Mouse (Mus musculus) midbrain, embryonic 12.5 days (tissue): ENCODE measurements around the gene Ets1. TPM values are rescaled to one million over a fixed set of nuclear protein-coding genes. Genes with fewer than 3 reads are reported as not detected.

ENCODE experiments used
- ATAC-seq: fragments of 200-750 bp; cut with Nextera tagmentation; 2 replicates; pipeline ENCODE4 v1.8.0; 2017; ENCODE audit warnings: low read depth, moderate TSS enrichment, moderate library complexity; ENCODE audit not compliant: low FRiP score
- H3K27ac ChIP-seq: fragments of 300-500 bp; sonication (generic); replicated peaks from 2 replicates; pipeline ENCODE4 v1.5.1; 2016; ENCODE audit warnings: mild to moderate bottlenecking
- H3K27me3 ChIP-seq: fragments of 300-500 bp; sonication (generic); 2 replicates; pipeline ENCODE4 v1.6.1; 2016; ENCODE audit warnings: mild to moderate bottlenecking
- H3K36me3 ChIP-seq: fragments of 300-500 bp; sonication (generic); 2 replicates; pipeline ENCODE4 v1.6.1; 2016
- H3K4me1 ChIP-seq: fragments of 300-500 bp; sonication (generic); 2 replicates; pipeline ENCODE4 v1.6.1; 2016
- H3K4me2 ChIP-seq: fragments of 300-500 bp; sonication (generic); replicated peaks from 2 replicates; pipeline ENCODE4 v1.6.1; 2016; ENCODE audit warnings: mild to moderate bottlenecking, moderate library complexity
- H3K4me3 ChIP-seq: fragments of 300-500 bp; sonication (generic); 2 replicates; pipeline ENCODE4 v1.5.1; 2016; ENCODE audit warnings: mild to moderate bottlenecking
- H3K9ac ChIP-seq: fragments of 300-500 bp; sonication (generic); replicated peaks from 2 replicates; pipeline ENCODE4 v1.6.1; 2016; ENCODE audit warnings: mild to moderate bottlenecking, moderate library complexity
- H3K9me3 ChIP-seq: fragments of 300-500 bp; sonication (generic); 2 replicates; pipeline ENCODE4 v1.6.1; 2016; ENCODE audit warnings: mild to moderate bottlenecking
- WGBS: fragments of 180-500 bp; shearing (Covaris S2); methylation state at CpG from one replicate; pipeline ENCODE4 v1.1.7; 2016; 5-methylcytosine and 5-hydroxymethylcytosine counted together
- polyA plus RNA-seq: library from polyadenylated mRNA; unstranded; fragments of >200 nt; fragmentation: Nextera tagmentation; extraction: Ambion mirVana; gene quantifications from 2 replicates; pipeline ENCODE4 v1.2.1, GENCODE M21; 2016

The Ets1 gene
- 26.2 and 26.3 TPM in 2 replicates for polyA plus RNA-seq

- Histone ChIP-seq H3K4me3 (no peak within 1 kb of the TSS), H3K4me1 (no peaks in the 10 kb centered on the region; the same call in 1 of the 2 replicates)
- no peak for ATAC-seq
These were observed at the start of gene Ets1 for GRCm38 (mm10) chr9:32635627-32636385. Gene Ets1 (plus strand): TSS chr9:32636221.

GRCm38 (mm10) chr9:32589900-32590299 lies 46.1 kb upstream of the Ets1 start:
- Histone ChIP-seq H3K4me1 (peaks cover 7% of the 10 kb centered on the region), H3K27ac (no peak overlapping the region), H3K4me3 (no peak overlapping the region), H3K4me2 (no peak overlapping the region), H3K36me3 (no peaks in the 10 kb centered on the region), H3K27me3 (peaks cover 49% of the 10 kb centered on the region), H3K9me3 (no peaks in the 10 kb centered on the region), H3K9ac (no peak overlapping the region)
- WGBS = 12% methylated on average over 8 of the region's 8 CpGs
- peak; percentile 60; the same call in 1 of the 2 replicates for ATAC-seq

More at GRCm38 (mm10) chr9:32635627-32636385, at the start of gene Ets1:
- Histone ChIP-seq H3K9me3 (no peaks in the 10 kb centered on the region), H3K27ac (no peak within 1 kb of the TSS), H3K27me3 (peaks cover 36% of the 10 kb centered on the region), H3K9ac (no peak within 1 kb of the TSS), H3K36me3 (no peaks in the 10 kb centered on the region), H3K4me2 (peak within 1 kb of the TSS; percentile 30)
- 1% methylated on average over 10 of the region's 10 CpGs for WGBS

- Histone ChIP-seq H3K9me3 (no peaks in the 10 kb centered on the region), H3K9ac (no peak overlapping the region), H3K27ac (no peak overlapping the region), H3K4me1 (peaks cover 7% of the 10 kb centered on the region), H3K4me2 (no peak overlapping the region), H3K27me3 (peaks cover 51% of the 10 kb centered on the region), H3K4me3 (no peak overlapping the region), H3K36me3 (no peaks in the 10 kb centered on the region)
- no peak for ATAC-seq
- WGBS = 42% methylated on average over 5 of the region's 5 CpGs
These were observed 45.5 kb upstream of the Ets1 start for GRCm38 (mm10) chr9:32590571-32590970.

GRCm38 (mm10) chr9:32591732-32592582 lies 44.1 kb upstream of the Ets1 start:
- WGBS = 9% methylated on average over 14 of the region's 14 CpGs
- no peak overlapping the region for H3K9ac ChIP-seq
- H3K4me1 ChIP-seq = peaks cover 7% of the 10 kb centered on the region
- H3K36me3 ChIP-seq = no peaks in the 10 kb centered on the region
- H3K27ac ChIP-seq = no peak overlapping the region
- peak; percentile 59 for ATAC-seq
- no peaks in the 10 kb centered on the region for H3K9me3 ChIP-seq
- no peak overlapping the region for H3K4me3 ChIP-seq
- H3K4me2 ChIP-seq = no peak overlapping the region
- H3K27me3 ChIP-seq = peaks cover 59% of the 10 kb centered on the region

GRCm38 (mm10) chr9:32592583-32592890 lies 43.5 kb upstream of the Ets1 start:
- Histone ChIP-seq H3K4me2 (no peak overlapping the region), H3K4me3 (no peak overlapping the region), H3K27ac (no peak overlapping the region), H3K4me1 (peaks cover 7% of the 10 kb centered on the region), H3K36me3 (no peaks in the 10 kb centered on the region), H3K9ac (no peak overlapping the region), H3K9me3 (no peaks in the 10 kb centered on the region), H3K27me3 (peaks cover 58% of the 10 kb centered on the region)
- ATAC-seq = no peak
- 7% methylated on average over 2 of the region's 2 CpGs for WGBS

- no peak for ATAC-seq
- H3K4me3 ChIP-seq = no peak overlapping the region
- H3K27ac ChIP-seq = no peak overlapping the region
- peaks cover 46% of the 10 kb centered on the region for H3K27me3 ChIP-seq
- 21% methylated on average over 1 of the region's 1 CpGs for WGBS
- H3K9ac ChIP-seq = no peak overlapping the region
- no peaks in the 10 kb centered on the region for H3K36me3 ChIP-seq
- no peaks in the 10 kb centered on the region for H3K9me3 ChIP-seq
- H3K4me2 ChIP-seq = no peak overlapping the region
- H3K4me1 ChIP-seq = peaks cover 7% of the 10 kb centered on the region
These were observed 42.2 kb upstream of the Ets1 start for GRCm38 (mm10) chr9:32593816-32594215.

GRCm38 (mm10) chr9:32594346-32594745 lies 41.7 kb upstream of the Ets1 start:
- H3K27me3 ChIP-seq = peaks cover 45% of the 10 kb centered on the region
- no peak for ATAC-seq
- H3K4me2 ChIP-seq = no peak overlapping the region
- no peaks in the 10 kb centered on the region for H3K9me3 ChIP-seq
- H3K36me3 ChIP-seq = no peaks in the 10 kb centered on the region
- H3K4me1 ChIP-seq = peaks cover 7% of the 10 kb centered on the region
- 60% methylated on average over 4 of the region's 4 CpGs for WGBS
- no peak overlapping the region for H3K9ac ChIP-seq
- H3K27ac ChIP-seq = no peak overlapping the region
- H3K4me3 ChIP-seq = no peak overlapping the region

- Histone ChIP-seq H3K4me3 (no peak overlapping the region), H3K9me3 (no peaks in the 10 kb centered on the region), H3K36me3 (no peaks in the 10 kb centered on the region), H3K4me2 (no peak overlapping the region), H3K4me1 (peaks cover 7% of the 10 kb centered on the region), H3K9ac (no peak overlapping the region), H3K27ac (no peak overlapping the region), H3K27me3 (peaks cover 42% of the 10 kb centered on the region)
- no peak for ATAC-seq
- 55% methylated on average over 7 of the region's 7 CpGs for WGBS
These were observed 40.8 kb upstream of the Ets1 start for GRCm38 (mm10) chr9:32595076-32595820.

- Histone ChIP-seq H3K4me2 (no peak overlapping the region), H3K27me3 (peaks cover 37% of the 10 kb centered on the region), H3K36me3 (no peaks in the 10 kb centered on the region), H3K9me3 (no peaks in the 10 kb centered on the region), H3K4me3 (no peak overlapping the region), H3K4me1 (peaks cover 7% of the 10 kb centered on the region), H3K9ac (no peak overlapping the region), H3K27ac (no peak overlapping the region)
- ATAC-seq = no peak
- WGBS = 86% methylated on average over 8 of the region's 8 CpGs
These were observed 39.7 kb upstream of the Ets1 start for GRCm38 (mm10) chr9:32596366-32596765.

- H3K4me3 ChIP-seq = no peak overlapping the region
- no peak overlapping the region for H3K9ac ChIP-seq
- H3K4me2 ChIP-seq = no peak overlapping the region
- no peaks in the 10 kb centered on the region for H3K9me3 ChIP-seq
- H3K27me3 ChIP-seq = peaks cover 36% of the 10 kb centered on the region
- 89% methylated on average over 5 of the region's 5 CpGs for WGBS
- H3K27ac ChIP-seq = no peak overlapping the region
- H3K4me1 ChIP-seq = no peaks in the 10 kb centered on the region
- no peak for ATAC-seq
- H3K36me3 ChIP-seq = no peaks in the 10 kb centered on the region
These were observed 34.1 kb upstream of the Ets1 start for GRCm38 (mm10) chr9:32601953-32602352.

- ATAC-seq = no peak
- WGBS = 88% methylated on average over 7 of the region's 7 CpGs
- Histone ChIP-seq H3K27ac (no peak overlapping the region), H3K4me3 (no peak overlapping the region), H3K9ac (no peak overlapping the region), H3K4me2 (no peak overlapping the region), H3K4me1 (0 out of 2 replicates have a peak, but pooled peaks cover 2% of the 10 kb centered on the region), H3K9me3 (no peaks in the 10 kb centered on the region), H3K36me3 (no peaks in the 10 kb centered on the region), H3K27me3 (peaks cover 46% of the 10 kb centered on the region)
These were observed 32.9 kb upstream of the Ets1 start for GRCm38 (mm10) chr9:32603097-32603496.

- Histone ChIP-seq H3K4me3 (no peak overlapping the region), H3K27ac (no peak overlapping the region), H3K27me3 (peaks cover 74% of the 10 kb centered on the region), H3K4me2 (no peak overlapping the region), H3K36me3 (no peaks in the 10 kb centered on the region), H3K9me3 (no peaks in the 10 kb centered on the region), H3K4me1 (0 out of 2 replicates have a peak, but pooled peaks cover 2% of the 10 kb centered on the region), H3K9ac (no peak overlapping the region)
- WGBS = 28% methylated on average over 7 of the region's 7 CpGs
- no peak for ATAC-seq
These were observed 28.8 kb upstream of the Ets1 start for GRCm38 (mm10) chr9:32607218-32607617.
